Comparison of ENCODE assay signal across 9 mouse cellular contexts in genomic region chr1:112378660-112379059, GRCm38 (mm10).
DNase-seq lines count a peak whose midpoint lies in the region; ATAC-seq and TF ChIP-seq lines count a peak whose summit lies in the region.
"Had no signal": no experiment of that assay in that cellular context is flagged by ENCODE, and none has a peak within 500 bp of the region (broad histone marks: within the 10 kb centered on the region; RNA-seq: fewer than 3 reads in every experiment).

No protein-coding gene starts in this region.

- H3K4me3 ChIP-seq in MEL (ENCODE audit: control insufficient read depth in 1 of 2, insufficient read depth in 1 of 2, low read depth in 2 of 2, low read length in 2 of 2): no peak overlapping the region
- H3K4me3 ChIP-seq in intestine, embryonic 14.5 days (ENCODE audit: low read depth, low read length): no peak overlapping the region
- no peak overlapping the region for H3K4me3 ChIP-seq in midbrain, embryonic 10.5 days
- H3K4me3 ChIP-seq: limb, embryonic 13.5 days had no signal

- no peak overlapping the region for H3K27ac ChIP-seq in MEL (ENCODE audit: control insufficient read depth, low read depth, low read length)
- no peak overlapping the region for H3K27ac ChIP-seq in intestine, embryonic 14.5 days (ENCODE audit: low read depth)
- no peak overlapping the region for H3K27ac ChIP-seq in midbrain, embryonic 10.5 days (replicated peaks)
- H3K27ac ChIP-seq: limb, embryonic 13.5 days had no signal

- no peak overlapping the region for H3K4me2 ChIP-seq in intestine, embryonic 14.5 days (ENCODE audit: low read length)
- H3K4me2 ChIP-seq: limb, embryonic 13.5 days had no signal

- TF ChIP-seq EP300 in MEL (IDR thresholded peaks at IDR 0.05; ENCODE audit: low read depth in 1 of 2, low read length in 2 of 2): no peak

- H3K79me2 ChIP-seq in MEL (ENCODE audit: control insufficient read depth, insufficient read depth, low read length, poor library complexity): no peaks in the 10 kb centered on the region

- H3K36me3 ChIP-seq in MEL (ENCODE audit: control insufficient read depth in 1 of 2, insufficient read depth in 2 of 2, low read length in 2 of 2): no peaks in the 10 kb centered on the region
- H3K36me3 ChIP-seq in intestine, embryonic 14.5 days (ENCODE audit: control insufficient read depth, insufficient read depth, low read length): no peaks in the 10 kb centered on the region
- no peaks in the 10 kb centered on the region for H3K36me3 ChIP-seq in midbrain, embryonic 10.5 days
- H3K36me3 ChIP-seq: limb, embryonic 13.5 days had no signal

- no peaks in the 10 kb centered on the region for H3K27me3 ChIP-seq in MEL (ENCODE audit: control insufficient read depth in 1 of 2, insufficient read depth in 2 of 2, low read length in 2 of 2)
- H3K27me3 ChIP-seq in intestine, embryonic 14.5 days (replicated peaks; ENCODE audit: control insufficient read depth, insufficient read depth, low read length): no peaks in the 10 kb centered on the region
- no peaks in the 10 kb centered on the region for H3K27me3 ChIP-seq in midbrain, embryonic 10.5 days (ENCODE audit: low read depth, poor library complexity, severe bottlenecking)
- H3K27me3 ChIP-seq: limb, embryonic 13.5 days had no signal

- DNase-seq in frontal cortex, postnatal 10 days (ENCODE audit: low spot score in 2 of 2): no peak
- peak; percentile 9 for DNase-seq in MEL (ENCODE audit: low read depth, low spot score)
- DNase-seq in embryo, embryonic 9.5 days (ENCODE audit: extremely low spot score): peak; percentile 65
- DNase-seq in intestine, embryonic 14.5 days (ENCODE audit: low spot score): peak; percentile 61
- peak; percentile 25 for DNase-seq in midbrain, embryonic 10.5 days (ENCODE audit: low spot score)
- DNase-seq in heart, adult 8-10 months (ENCODE audit: low spot score): no peak

- WGBS in intestine, embryonic 14.5 days: 0% methylated on average over 2 of the region's 2 CpGs
- WGBS in midbrain, embryonic 10.5 days: 13% methylated on average over 2 of the region's 2 CpGs

- TF ChIP-seq CTCF in MEL (IDR thresholded peaks at IDR 0.05 in 2 of 3, conservative IDR thresholded peaks at IDR 0.05 in 1 of 3; ENCODE audit: control insufficient read depth in 1 of 3, insufficient read depth in 1 of 3, low read depth in 2 of 3, low read length in 3 of 3, poor library complexity in 1 of 3, severe bottlenecking in 1 of 3): peak in 2 of 3 experiments; percentile 32 to 41; a peak in 2 of 6 replicates

- H3K9ac ChIP-seq in MEL (ENCODE audit: control insufficient read depth, low read depth, low read length, poor library complexity, severe bottlenecking): no peak overlapping the region
- no peak overlapping the region for H3K9ac ChIP-seq in intestine, embryonic 14.5 days (ENCODE audit: low read length)
- H3K9ac ChIP-seq: limb, embryonic 13.5 days had no signal

- TF ChIP-seq RAD21 in MEL (IDR thresholded peaks at IDR 0.05; ENCODE audit: low read depth, low read length): peak; percentile 35

- H3K4me1 ChIP-seq in MEL (ENCODE audit: control insufficient read depth in 1 of 2, insufficient read depth in 2 of 2, low read length in 2 of 2): no peaks in the 10 kb centered on the region
- no peaks in the 10 kb centered on the region for H3K4me1 ChIP-seq in intestine, embryonic 14.5 days (replicated peaks; ENCODE audit: control insufficient read depth, insufficient read depth, low read length)
- H3K4me1 ChIP-seq in midbrain, embryonic 10.5 days: no peaks in the 10 kb centered on the region
- H3K4me1 ChIP-seq: limb, embryonic 13.5 days had no signal

- ATAC-seq in frontal cortex, adult (ENCODE audit: low TSS enrichment): peak; percentile 82
- no peak for ATAC-seq in intestine, embryonic 14.5 days (replicated peaks; ENCODE audit: low FRiP score, low TSS enrichment, low read depth)
- ATAC-seq in erythroid progenitor cell, adult 5-6 weeks (replicated peaks; ENCODE audit: low FRiP score, poor library complexity, severe bottlenecking): no peak

- H3K9me3 ChIP-seq in MEL (replicated peaks; ENCODE audit: insufficient read depth, low read length): no peaks in the 10 kb centered on the region
- no peaks in the 10 kb centered on the region for H3K9me3 ChIP-seq in intestine, embryonic 14.5 days (ENCODE audit: control insufficient read depth, low read length)
- no peaks in the 10 kb centered on the region for H3K9me3 ChIP-seq in midbrain, embryonic 10.5 days (replicated peaks)
- H3K9me3 ChIP-seq: limb, embryonic 13.5 days had no signal

- TF ChIP-seq POLR2A in MEL (IDR thresholded peaks at IDR 0.05; ENCODE audit: control insufficient read depth in 1 of 2, insufficient read depth in 1 of 2, low read depth in 1 of 2, low read length in 2 of 2, poor library complexity in 1 of 2): no peak

TF ChIP-seq in MEL, 35 proteins besides CTCF, POLR2A, EP300 and RAD21:
- TF ChIP-seq SIN3A (IDR thresholded peaks at IDR 0.05; ENCODE audit: low read length): no peak
- peak; percentile 32; the same call in 1 of the 2 replicates for TF ChIP-seq SMC3 (IDR thresholded peaks at IDR 0.05; ENCODE audit: low read depth, low read length)

Comparison
In these comparisons a context has a peak if more than half of its experiments do, and no peak if none do; other contexts are left out.
1. DNase-seq: peak in MEL (single experiment), embryo, embryonic 9.5 days (single experiment), intestine, embryonic 14.5 days (single experiment) and midbrain, embryonic 10.5 days (single experiment); none in frontal cortex, postnatal 10 days (0 of 2) and heart, adult 8-10 months (single experiment).